Mouse (Mus musculus) activated CD4-positive, CD25-positive, alpha-beta regulatory T cell, adult 4 months (primary cell): ENCODE data around the gene Hmbs. TPM values are rescaled to one million over a fixed set of nuclear protein-coding genes. Genes with fewer than 3 reads are reported as not detected.
"Not testable (repeated sequence)": the region's sequence is repeated elsewhere in the genome, so short reads cannot be mapped to it uniquely, and the experiment has no call there.

ENCODE experiments used
- ATAC-seq: one replicate; pipeline ENCODE4 v1.8.0; 2017
- polyA plus RNA-seq, 2 experiments: library from polyadenylated mRNA; unstranded; fragments of 100-300 nt; shearing (Covaris generic); gene quantifications; one replicate each; pipeline ENCODE4 v1.2.1; 2017

Gene Hmbs
- polyA plus RNA-seq, 2 experiments from 2014 or later = 27.6 to 33.4 TPM

DNA sequence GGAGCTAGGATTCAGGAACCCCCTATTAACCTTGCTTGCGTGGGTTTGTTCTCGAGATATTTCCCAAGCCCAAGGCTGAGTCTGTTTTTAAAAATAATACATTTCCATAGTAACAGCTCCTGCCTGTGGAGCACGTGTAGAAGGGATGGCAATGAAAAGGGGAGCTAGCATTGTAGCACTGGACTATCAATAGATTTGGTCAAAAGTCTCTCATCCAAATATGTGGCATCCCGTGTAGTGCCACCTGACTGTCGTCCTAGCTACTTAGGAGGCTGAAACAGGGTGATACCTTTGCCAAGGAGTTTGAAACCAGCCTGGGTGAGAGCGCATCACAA is 23.3 kb downstream of the Hmbs start:
- ATAC-seq = no peak

GRCm38 (mm10) chr9:44319887-44320798 is 23.9 kb downstream of the Hmbs start, which contains the start of gene C2cd2l:
Gene C2cd2l, minus strand, starts transcription at chr9:44320285.
- ATAC-seq = peak; percentile 66

GRCm38 (mm10) chr9:44319105-44319886 is 24.7 kb downstream of the Hmbs start:
- peak; percentile 28 for ATAC-seq

DNA sequence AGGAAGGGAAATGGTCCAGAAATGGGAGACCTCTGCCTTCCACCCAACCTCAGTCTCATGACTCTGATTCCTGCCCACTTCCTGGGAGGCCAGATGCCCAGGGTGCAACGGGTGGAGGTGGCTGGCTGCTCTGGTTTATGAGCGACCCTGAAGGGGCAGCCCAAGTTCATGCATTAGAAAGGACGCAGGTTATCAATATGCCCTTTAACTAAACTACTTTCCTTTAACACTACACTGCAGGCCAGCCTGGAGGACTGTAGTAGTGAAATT is 25.3 kb downstream of the Hmbs start:
- ATAC-seq = no peak

DNA sequence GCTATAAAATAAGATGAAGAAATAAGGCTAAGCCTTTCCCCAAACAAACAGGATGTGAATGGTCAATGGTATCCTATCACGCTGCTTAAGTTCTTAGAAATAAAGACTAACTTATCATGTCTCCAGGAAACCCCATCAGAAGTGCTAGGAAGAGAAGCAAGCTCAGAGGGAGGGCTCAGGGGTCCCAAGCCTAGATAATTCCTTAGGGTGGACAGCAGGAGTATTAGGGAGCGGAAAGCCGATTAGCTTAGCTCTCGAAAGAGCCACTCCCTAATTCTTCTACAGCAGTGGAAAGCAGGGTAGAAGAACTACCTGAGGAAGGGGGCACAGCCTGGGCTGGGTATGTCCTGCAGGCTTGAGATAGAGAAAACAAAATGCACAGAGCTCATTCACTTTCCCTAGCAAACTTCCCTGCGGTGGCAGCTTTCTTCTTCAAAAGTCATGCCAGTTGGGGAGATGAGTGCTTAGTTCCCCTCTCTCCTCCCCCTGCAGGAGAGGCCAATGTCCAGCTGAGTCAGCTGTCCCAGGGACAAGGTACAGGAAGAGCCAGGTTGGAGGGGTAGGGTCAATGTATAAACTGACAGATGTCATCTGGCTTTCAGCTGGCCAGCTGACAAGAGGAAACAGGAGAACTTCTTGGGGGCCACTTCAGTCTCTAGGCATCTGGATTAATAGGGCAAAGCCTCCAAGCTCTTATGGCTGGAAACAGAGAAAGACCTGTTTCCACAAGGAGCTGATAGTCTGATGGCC is 25.8 kb downstream of the Hmbs start:
- no peak for ATAC-seq

GRCm38 (mm10) chr9:44317452-44317851 is 26.6 kb downstream of the Hmbs start:
- no peak for ATAC-seq

- no peak for ATAC-seq
Measured at GRCm38 (mm10) chr9:44314910-44315309, 29.1 kb downstream of the Hmbs start.

- no peak for ATAC-seq
Measured at GRCm38 (mm10) chr9:44314257-44314547, 29.8 kb downstream of the Hmbs start.

DNA sequence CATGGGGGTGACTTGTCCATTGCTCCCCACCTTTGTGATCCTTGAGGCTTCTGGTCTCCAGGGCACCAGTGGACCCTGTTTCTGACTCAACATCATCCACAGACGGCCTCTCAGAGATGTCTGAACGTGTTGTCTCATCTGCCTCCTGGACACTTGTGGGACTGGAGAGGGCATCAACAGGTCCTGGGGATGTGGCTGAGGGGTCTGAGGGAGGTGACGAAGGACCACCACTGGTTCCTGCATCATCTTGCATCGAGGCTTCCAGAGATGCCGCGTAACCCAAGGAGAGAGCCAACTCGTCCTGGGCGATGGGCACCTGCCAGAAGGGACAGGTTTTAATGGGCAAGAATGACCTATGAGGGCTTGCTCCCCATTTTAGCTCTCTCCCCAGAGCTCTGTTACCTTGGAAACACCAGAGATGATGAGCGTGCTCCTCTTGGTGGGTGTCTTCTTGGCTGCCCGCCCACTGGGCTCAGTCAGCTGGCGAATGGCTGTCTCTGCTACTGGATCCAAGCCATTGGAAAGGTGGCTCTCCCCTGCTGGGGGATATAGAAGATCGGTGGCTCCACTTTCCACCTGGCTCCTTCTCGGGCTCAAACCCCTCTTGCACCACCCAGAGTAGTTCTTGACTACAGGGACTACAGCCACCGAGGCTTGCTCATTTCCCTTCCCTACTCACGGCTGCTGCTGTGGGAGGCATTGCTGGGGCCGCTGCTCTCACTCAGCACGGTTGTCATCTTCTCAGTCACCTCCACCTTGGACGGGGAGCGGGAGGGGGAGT is 30.4 kb downstream of the Hmbs start:
- ATAC-seq = no peak

DNA sequence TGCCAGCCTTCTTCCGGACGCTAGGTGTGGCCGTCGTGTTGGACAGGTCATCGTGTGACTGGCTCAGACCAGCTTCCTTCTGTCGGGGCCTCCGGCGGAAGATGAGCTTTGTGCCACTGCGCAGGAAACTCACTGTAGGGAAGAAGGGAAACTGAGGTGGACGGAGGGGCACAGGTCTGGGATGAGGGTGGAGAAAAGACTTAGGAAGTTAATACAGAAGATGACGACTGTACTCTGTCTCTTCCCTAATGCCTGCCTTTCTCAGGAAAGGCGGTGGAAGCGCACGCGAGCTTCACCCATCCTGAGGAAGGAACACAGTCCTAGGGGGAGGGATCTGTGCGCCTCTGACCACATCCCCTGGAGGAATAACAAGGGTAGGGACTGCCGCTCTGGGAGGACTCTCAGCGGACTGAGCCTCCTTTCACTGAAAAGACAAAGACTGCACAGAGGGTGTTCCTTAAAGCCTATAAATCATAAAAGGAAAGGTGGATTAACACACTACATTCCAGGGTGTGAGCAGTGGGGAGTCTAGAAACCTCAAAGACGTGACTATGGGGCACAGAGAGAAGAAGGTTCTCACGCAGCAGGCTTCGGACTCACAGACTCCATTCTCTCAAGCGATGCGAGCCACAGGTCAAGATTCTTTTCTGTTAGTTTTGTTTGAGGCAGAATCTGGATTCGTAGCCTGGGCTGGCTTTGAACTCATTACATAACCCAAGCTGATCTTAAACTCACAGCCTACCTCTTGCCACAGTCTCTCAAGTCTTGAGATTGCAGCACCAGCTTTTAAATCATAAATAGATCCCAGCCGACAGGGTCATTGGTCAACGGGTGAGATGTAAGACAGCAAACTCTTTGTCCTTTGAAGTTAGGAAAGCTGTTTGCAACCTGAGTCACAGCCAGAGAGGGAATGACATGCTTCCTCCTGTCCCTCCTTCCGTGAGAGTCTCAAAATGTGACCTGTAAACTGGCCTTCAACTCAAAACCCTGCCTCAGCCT is 32.6 kb downstream of the Hmbs start:
- ATAC-seq = no peak

GRCm38 (mm10) chr9:44310750-44311135 is 33.3 kb downstream of the Hmbs start:
- ATAC-seq = no peak

- no peak for ATAC-seq
Measured at GRCm38 (mm10) chr9:44309756-44310155, 34.3 kb downstream of the Hmbs start.

DNA sequence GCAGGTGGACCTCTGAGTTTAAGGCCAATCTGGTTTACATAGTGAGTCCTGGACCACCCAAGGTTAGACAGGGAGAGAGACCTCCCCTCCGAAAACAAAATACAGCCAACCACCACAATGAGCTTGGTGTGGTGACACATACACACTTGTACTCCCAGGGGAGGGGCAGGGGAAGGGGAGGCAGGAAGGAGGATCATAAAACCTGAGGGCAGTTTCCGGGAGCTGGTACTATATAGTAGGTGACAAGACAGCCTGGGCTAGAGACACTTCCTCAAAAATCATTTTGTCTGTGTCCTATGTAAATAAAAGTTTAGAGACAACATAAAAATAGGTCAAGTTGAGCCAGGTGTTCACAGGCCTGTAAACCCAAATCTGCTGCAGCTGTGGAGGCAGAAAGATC is 36.8 kb downstream of the Hmbs start:
- ATAC-seq = no peak

- ATAC-seq = no peak
Measured at GRCm38 (mm10) chr9:44306532-44306931, 37.5 kb downstream of the Hmbs start.

DNA sequence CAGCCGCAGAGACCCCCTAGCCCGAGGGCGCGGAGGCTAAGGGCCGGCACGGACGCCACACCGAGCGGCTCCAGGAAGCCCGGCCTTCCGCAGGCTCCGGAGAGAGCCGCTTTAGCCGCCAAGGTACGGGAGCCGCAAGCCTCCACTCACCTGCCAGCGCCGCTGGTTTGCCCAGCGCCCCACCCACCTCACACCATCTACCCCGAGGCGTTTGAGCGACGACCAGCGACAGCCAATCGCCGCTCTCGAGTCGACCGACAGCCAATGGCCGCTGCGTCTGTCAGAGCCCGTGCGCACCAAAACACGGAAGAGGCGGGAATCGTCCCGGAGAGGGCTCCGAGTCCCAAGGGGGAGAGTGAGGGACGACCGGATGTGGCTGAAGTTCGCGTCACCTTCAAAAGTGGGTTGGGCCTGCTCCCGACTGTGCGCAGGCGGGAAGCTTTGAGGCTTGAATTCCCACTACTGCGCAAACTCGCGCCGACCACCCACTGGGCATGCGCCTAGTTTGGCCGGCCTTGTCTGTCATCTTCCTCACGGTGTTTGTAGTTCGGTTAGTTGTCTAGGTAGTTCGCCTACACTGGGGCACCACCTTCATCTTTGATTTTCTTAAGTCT is 38.5 kb downstream of the Hmbs start, which contains the start of gene Hinfp:
TSS of gene Hinfp (minus strand) at position 206 of the 614 bp plus-strand sequence.
- ATAC-seq = peak; percentile 97

- ATAC-seq = not testable (repeated sequence)
Measured at GRCm38 (mm10) chr9:44300001-44300400, 44.0 kb downstream of the Hmbs start.

DNA sequence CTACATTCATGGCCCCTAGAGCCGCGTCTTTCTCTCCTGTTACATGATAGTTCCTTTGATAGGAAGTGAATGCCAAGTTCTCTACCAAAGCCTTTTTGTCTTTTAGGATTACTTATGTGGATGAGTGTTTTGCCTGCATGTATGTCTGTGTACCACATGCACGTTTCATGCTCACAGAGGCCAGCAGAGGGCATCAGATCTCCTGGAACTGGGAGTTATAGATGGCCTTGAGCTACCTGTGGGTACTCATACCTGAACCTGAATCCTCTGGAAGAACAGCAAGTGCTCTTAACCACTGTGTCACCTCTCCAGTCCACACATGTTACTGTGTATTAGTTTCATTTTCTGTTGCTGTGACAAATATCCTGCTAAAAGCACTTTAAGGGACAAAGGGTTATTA is 51.5 kb downstream of the Hmbs start:
- ATAC-seq = no peak

DNA sequence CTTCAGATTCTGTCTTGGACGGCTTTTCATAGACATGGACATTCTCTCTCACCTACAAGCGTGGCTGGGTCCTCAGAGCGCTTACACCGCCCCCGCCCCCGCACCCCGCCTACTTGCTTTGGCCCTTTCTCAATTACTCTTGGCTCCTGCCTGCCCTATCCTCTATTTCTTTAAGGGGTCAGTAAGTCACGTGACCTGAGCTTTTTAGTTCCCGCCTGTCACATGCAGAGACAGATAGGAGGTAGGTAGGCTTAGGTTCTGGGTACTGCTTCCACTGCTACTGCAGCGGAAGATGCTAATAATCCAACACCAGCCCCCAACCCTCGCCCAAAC is 55.1 kb downstream of the Hmbs start:
- ATAC-seq = no peak

GRCm38 (mm10) chr9:44288076-44288958 is 55.7 kb downstream of the Hmbs start, which contains the start of gene Abcg4:
Gene Abcg4, minus strand, starts transcription at chr9:44288615.
- ATAC-seq = peak; percentile 23
